Mouse (Mus musculus) lung, embryonic 16.5 days (tissue): ENCODE results near the gene Cc2d2b. TPM values are rescaled to one million over a fixed set of nuclear protein-coding genes. Genes with fewer than 3 reads are reported as not detected.

Experiments used
- ATAC-seq: fragments of 200-750 bp; cut with Nextera tagmentation; 2 replicates; pipeline ENCODE4 v1.8.0; 2017; ENCODE audit warnings: low read depth, mild to moderate bottlenecking, moderate library complexity
- H3K27ac ChIP-seq: fragments of 300-500 bp; sonication (generic); 2 replicates; pipeline ENCODE4 v1.5.1; 2014; ENCODE audit warnings: mild to moderate bottlenecking, control low read depth, low read length
- H3K27me3 ChIP-seq: fragments of 300-500 bp; sonication (generic); 2 replicates; pipeline ENCODE4 v1.6.1; 2014; ENCODE audit warnings: low read depth, low read length, mixed read lengths; ENCODE audit not compliant: control insufficient read depth, insufficient read depth
- H3K36me3 ChIP-seq: fragments of 300-500 bp; sonication (generic); 2 replicates; pipeline ENCODE4 v1.6.1; 2014; ENCODE audit warnings: low read length; ENCODE audit not compliant: control insufficient read depth, insufficient read depth
- H3K4me1 ChIP-seq: fragments of 300-500 bp; sonication (generic); replicated peaks from 2 replicates; pipeline ENCODE4 v1.6.1; 2014; ENCODE audit warnings: low read length, mixed read lengths; ENCODE audit not compliant: control insufficient read depth, insufficient read depth
- H3K4me2 ChIP-seq: fragments of 300-500 bp; sonication (generic); 2 replicates; pipeline ENCODE4 v1.6.1; 2014; ENCODE audit warnings: low read depth, low read length, control low read depth
- H3K4me3 ChIP-seq: fragments of 300-500 bp; sonication (generic); 2 replicates; pipeline ENCODE4 v1.5.1; 2014; ENCODE audit warnings: mild to moderate bottlenecking, low read length, control low read depth
- H3K9ac ChIP-seq: fragments of 300-500 bp; sonication (generic); 2 replicates; pipeline ENCODE4 v1.6.1; 2014; ENCODE audit warnings: low read length, control low read depth
- H3K9me3 ChIP-seq: fragments of 300-500 bp; sonication (generic); 2 replicates; pipeline ENCODE4 v1.6.1; 2016; ENCODE audit warnings: low read length; ENCODE audit not compliant: control insufficient read depth
- WGBS: fragments of 180-500 bp; shearing (Covaris S2); extraction: QIAGEN DNeasy Blood & Tissue Kit; methylation state at CpG from one replicate; pipeline ENCODE4 v1.1.7; 2014; 5-methylcytosine and 5-hydroxymethylcytosine counted together
- polyA plus RNA-seq: library from polyadenylated mRNA; unstranded; fragments of >200 nt; fragmentation: Nextera tagmentation; extraction: Ambion mirVana; gene quantifications from 2 replicates; pipeline ENCODE4 v1.2.1, GENCODE M21; 2015

Gene Cc2d2b
- polyA plus RNA-seq, 1 experiment from 2014 or later = 0.28 TPM

GRCm38 (mm10) chr19:40825636-40826035 is 77.1 kb downstream of the Cc2d2b start:
- H3K27ac ChIP-seq = no peak overlapping the region
- WGBS = 57% methylated on average over 5 of the region's 5 CpGs
- no peaks in the 10 kb centered on the region for H3K9me3 ChIP-seq
- 0 out of 2 replicates have a peak, but pooled peaks cover 5% of the 10 kb centered on the region for H3K4me1 ChIP-seq
- ATAC-seq = no peak
- H3K9ac ChIP-seq = no peak overlapping the region
- H3K4me3 ChIP-seq = no peak overlapping the region
- H3K36me3 ChIP-seq = no peaks in the 10 kb centered on the region
- no peak overlapping the region for H3K4me2 ChIP-seq
- H3K27me3 ChIP-seq = no peaks in the 10 kb centered on the region; the same call in 1 of the 2 replicates

DNA sequence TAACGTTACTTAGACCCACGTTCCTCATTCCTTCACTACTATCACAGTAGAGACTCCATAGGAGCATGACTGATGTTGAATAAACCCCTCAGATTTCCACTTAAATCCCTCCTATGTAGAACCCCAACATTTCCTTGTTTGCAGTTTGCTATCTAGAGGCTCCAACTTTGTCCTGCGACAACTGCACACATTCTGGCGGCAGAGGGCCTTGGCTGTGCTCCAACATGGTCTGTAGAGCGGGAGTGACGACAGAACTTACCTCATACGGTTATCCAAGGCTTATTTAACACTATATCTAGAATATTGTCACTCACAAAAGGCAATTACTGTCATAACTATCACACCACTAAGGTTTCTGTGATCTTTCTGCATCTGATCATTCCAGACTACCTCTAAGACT is 78.2 kb downstream of the Cc2d2b start:
- Histone ChIP-seq H3K27ac (no peak overlapping the region), H3K4me3 (no peak overlapping the region), H3K27me3 (no peaks in the 10 kb centered on the region; the same call in 1 of the 2 replicates), H3K36me3 (no peaks in the 10 kb centered on the region), H3K9ac (no peak overlapping the region), H3K4me2 (no peak overlapping the region), H3K9me3 (no peaks in the 10 kb centered on the region), H3K4me1 (0 out of 2 replicates have a peak, but pooled peaks cover 5% of the 10 kb centered on the region)
- 29% methylated on average over 7 of the region's 7 CpGs for WGBS
- no peak for ATAC-seq

GRCm38 (mm10) chr19:40830198-40830597 is 81.6 kb downstream of the Cc2d2b start:
- peaks cover 12% of the 10 kb centered on the region for H3K4me1 ChIP-seq
- 44% methylated on average over 7 of the region's 7 CpGs for WGBS
- H3K9ac ChIP-seq = peak overlapping the region; percentile 98
- peak overlapping the region; percentile 77 for H3K4me3 ChIP-seq
- no peaks in the 10 kb centered on the region for H3K9me3 ChIP-seq
- H3K27ac ChIP-seq = no peak overlapping the region
- no peak for ATAC-seq
- peak overlapping the region; percentile 84 for H3K4me2 ChIP-seq
- H3K27me3 ChIP-seq = no peaks in the 10 kb centered on the region; the same call in 1 of the 2 replicates
- no peaks in the 10 kb centered on the region for H3K36me3 ChIP-seq

- Histone ChIP-seq H3K27ac (peak within 1 kb of the TSS; percentile 89), H3K4me3 (peak within 1 kb of the TSS; percentile 77), H3K36me3 (no peaks in the 10 kb centered on the region), H3K27me3 (no peaks in the 10 kb centered on the region; the same call in 1 of the 2 replicates), H3K9ac (peak within 1 kb of the TSS; percentile 98), H3K9me3 (no peaks in the 10 kb centered on the region), H3K4me1 (peaks cover 12% of the 10 kb centered on the region), H3K4me2 (peak within 1 kb of the TSS; percentile 84)
- 1% methylated on average over 51 of the region's 71 CpGs for WGBS
- peak; percentile 97 for ATAC-seq
Measured at GRCm38 (mm10) chr19:40830703-40831415, 82.3 kb downstream of the Cc2d2b start, which contains the start of gene Ccnj. Gene Ccnj (plus strand): TSS chr19:40831279.

GRCm38 (mm10) chr19:40831416-40832201 is 83.1 kb downstream of the Cc2d2b start:
- Histone ChIP-seq H3K9me3 (no peaks in the 10 kb centered on the region), H3K27ac (peak overlapping the region; percentile 89), H3K4me1 (peaks cover 12% of the 10 kb centered on the region), H3K4me2 (peak overlapping the region; percentile 84), H3K36me3 (no peaks in the 10 kb centered on the region), H3K27me3 (no peaks in the 10 kb centered on the region; the same call in 1 of the 2 replicates), H3K4me3 (peak overlapping the region; percentile 77), H3K9ac (peak overlapping the region; percentile 98)
- peak; percentile 57 for ATAC-seq
- 0% methylated on average over 57 of the region's 76 CpGs for WGBS

- Histone ChIP-seq H3K36me3 (peaks cover 6% of the 10 kb centered on the region; the same call in 1 of the 2 replicates), H3K4me3 (peak overlapping the region; percentile 77), H3K4me2 (peak overlapping the region; percentile 84), H3K9me3 (no peaks in the 10 kb centered on the region), H3K4me1 (peaks cover 12% of the 10 kb centered on the region), H3K27me3 (no peaks in the 10 kb centered on the region; the same call in 1 of the 2 replicates), H3K27ac (no peak overlapping the region), H3K9ac (peak overlapping the region; percentile 98)
- 15% methylated on average over 5 of the region's 5 CpGs for WGBS
- no peak for ATAC-seq
Measured at GRCm38 (mm10) chr19:40832361-40832760, 83.8 kb downstream of the Cc2d2b start.

GRCm38 (mm10) chr19:40834436-40834835 is 85.9 kb downstream of the Cc2d2b start:
- Histone ChIP-seq H3K27ac (no peak overlapping the region), H3K4me2 (no peak overlapping the region), H3K27me3 (no peaks in the 10 kb centered on the region), H3K4me1 (peaks cover 15% of the 10 kb centered on the region), H3K4me3 (no peak overlapping the region), H3K9ac (no peak overlapping the region), H3K36me3 (peaks cover 19% of the 10 kb centered on the region; the same call in 1 of the 2 replicates), H3K9me3 (no peaks in the 10 kb centered on the region)
- WGBS = 87% methylated on average over 6 of the region's 6 CpGs
- ATAC-seq = no peak

- peak; percentile 65 for ATAC-seq
- peaks cover 24% of the 10 kb centered on the region; the same call in 1 of the 2 replicates for H3K36me3 ChIP-seq
- H3K27me3 ChIP-seq = no peaks in the 10 kb centered on the region
- peaks cover 11% of the 10 kb centered on the region for H3K4me1 ChIP-seq
- 65% methylated on average over 7 of the region's 7 CpGs for WGBS
- no peak overlapping the region for H3K4me3 ChIP-seq
- no peak overlapping the region for H3K4me2 ChIP-seq
- H3K27ac ChIP-seq = no peak overlapping the region
- no peaks in the 10 kb centered on the region for H3K9me3 ChIP-seq
- H3K9ac ChIP-seq = no peak overlapping the region
Measured at GRCm38 (mm10) chr19:40838205-40838604, 89.7 kb downstream of the Cc2d2b start.

DNA sequence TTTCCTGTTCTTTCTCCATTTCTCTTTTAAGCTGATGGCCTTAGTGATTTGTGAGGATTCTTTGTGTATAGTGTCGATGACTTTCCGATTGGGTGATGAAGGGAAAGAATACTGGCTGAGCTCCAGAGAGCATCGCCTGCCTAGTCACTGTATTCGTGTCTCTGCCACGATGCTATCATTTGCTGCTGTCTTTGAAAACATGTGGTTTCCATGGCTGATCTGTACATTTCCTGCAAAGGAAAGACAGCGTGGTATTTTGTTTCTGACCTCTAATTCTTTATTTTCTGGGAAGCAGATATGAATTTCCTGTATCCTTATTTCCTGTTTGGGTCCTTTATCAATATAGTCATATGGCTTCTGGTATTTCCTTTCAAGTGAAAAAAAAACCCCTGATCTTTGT is 91.8 kb downstream of the Cc2d2b start:
- no peak for ATAC-seq
- Histone ChIP-seq H3K9me3 (no peaks in the 10 kb centered on the region), H3K27ac (no peak overlapping the region), H3K4me2 (no peak overlapping the region), H3K36me3 (peaks cover 36% of the 10 kb centered on the region), H3K4me1 (peaks cover 11% of the 10 kb centered on the region; the same call in 1 of the 2 replicates), H3K27me3 (no peaks in the 10 kb centered on the region), H3K9ac (no peak overlapping the region), H3K4me3 (no peak overlapping the region)
- WGBS = 48% methylated on average over 6 of the region's 6 CpGs
